Comparison of ENCODE assay signal across 12 mouse cellular contexts in the genomic region with DNA sequence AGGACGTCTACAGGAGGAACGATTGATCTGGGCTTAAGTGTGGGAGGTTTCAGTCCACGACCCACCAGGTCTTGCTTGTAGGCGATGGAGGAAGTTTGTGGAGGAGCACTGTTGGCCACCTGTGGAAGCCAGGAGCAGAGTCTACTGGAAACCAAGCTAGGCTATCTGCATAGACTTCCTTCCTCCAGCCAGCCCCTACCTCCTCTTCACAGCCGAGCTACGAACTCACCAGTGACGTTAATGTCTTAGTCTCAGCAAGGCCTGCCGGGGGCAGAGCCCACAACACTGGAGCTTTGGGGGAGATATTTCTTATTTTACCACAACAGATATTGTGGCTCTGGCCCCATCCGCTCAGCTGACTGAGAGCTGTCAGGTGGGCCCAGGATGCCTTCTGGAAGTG.
DNase-seq lines count a peak whose midpoint lies in the region; ATAC-seq and TF ChIP-seq lines count a peak whose summit lies in the region.
"Had no signal": no experiment of that assay in that cellular context is flagged by ENCODE, and none has a peak within 500 bp of the region (broad histone marks: within the 10 kb centered on the region; RNA-seq: fewer than 3 reads in every experiment).

No protein-coding gene starts in this region.

- H3K4me2 ChIP-seq in stomach, embryonic 15.5 days = no peak overlapping the region
- H3K4me2 ChIP-seq in stomach, postnatal 0 days (replicated peaks; ENCODE audit: low read depth) = no peak overlapping the region
- no peak overlapping the region for H3K4me2 ChIP-seq in intestine, postnatal 0 days (replicated peaks; ENCODE audit: low read depth)
- H3K4me2 ChIP-seq: midbrain, embryonic 15.5 days had no signal

- H3K27me3 ChIP-seq in stomach, embryonic 15.5 days (replicated peaks) = no peaks in the 10 kb centered on the region
- no peaks in the 10 kb centered on the region for H3K27me3 ChIP-seq in stomach, postnatal 0 days (ENCODE audit: control insufficient read depth, insufficient read depth, low read length)
- H3K27me3 ChIP-seq in embryonic facial prominence, embryonic 10.5 days (replicated peaks; ENCODE audit: low read depth, poor library complexity, severe bottlenecking) = no peaks in the 10 kb centered on the region
- no peaks in the 10 kb centered on the region for H3K27me3 ChIP-seq in intestine, postnatal 0 days (replicated peaks; ENCODE audit: control insufficient read depth, insufficient read depth, low read length)
- H3K27me3 ChIP-seq: midbrain, embryonic 15.5 days had no signal

- no peaks in the 10 kb centered on the region for H3K4me1 ChIP-seq in stomach, embryonic 15.5 days
- no peaks in the 10 kb centered on the region for H3K4me1 ChIP-seq in stomach, postnatal 0 days (replicated peaks; ENCODE audit: control insufficient read depth, insufficient read depth)
- peaks cover 40% of the 10 kb centered on the region for H3K4me1 ChIP-seq in embryonic facial prominence, embryonic 10.5 days
- H3K4me1 ChIP-seq in intestine, postnatal 0 days (replicated peaks; ENCODE audit: control insufficient read depth, insufficient read depth, low read length) = peaks cover 4% of the 10 kb centered on the region; the same call in 1 of the 2 replicates

- H3K9ac ChIP-seq in stomach, embryonic 15.5 days = no peak overlapping the region
- H3K9ac ChIP-seq in stomach, postnatal 0 days (ENCODE audit: low read length) = no peak overlapping the region
- H3K9ac ChIP-seq in intestine, postnatal 0 days (ENCODE audit: low read depth, low read length) = no peak overlapping the region
- H3K9ac ChIP-seq: midbrain, embryonic 15.5 days had no signal

- TF ChIP-seq EP300 in stomach, postnatal 0 days (optimal IDR thresholded peaks at IDR 0.05) = no peak

- DNase-seq in stomach, postnatal 0 days (ENCODE audit: low spot score) = no peak
- no peak for DNase-seq in embryonic facial prominence, embryonic 10.5 days (ENCODE audit: low spot score)
- DNase-seq in layer of hippocampus, adult 18-20 months (ENCODE audit: low spot score in 2 of 2) = no peak
- no peak for DNase-seq in right cerebral cortex, adult 18-20 months
- DNase-seq in adrenal gland, adult 2 months = no peak
- DNase-seq: adrenal gland, postnatal 10 days; cerebellum, adult 9-11 months; lung, adult 2 months had no signal

- no peaks in the 10 kb centered on the region for H3K9me3 ChIP-seq in stomach, embryonic 15.5 days
- H3K9me3 ChIP-seq in stomach, postnatal 0 days (ENCODE audit: control insufficient read depth, low read length) = no peaks in the 10 kb centered on the region
- H3K9me3 ChIP-seq in embryonic facial prominence, embryonic 10.5 days = no peaks in the 10 kb centered on the region
- no peaks in the 10 kb centered on the region for H3K9me3 ChIP-seq in intestine, postnatal 0 days (ENCODE audit: control insufficient read depth)
- H3K9me3 ChIP-seq: midbrain, embryonic 15.5 days had no signal

- no peak overlapping the region for H3K4me3 ChIP-seq in stomach, embryonic 15.5 days (replicated peaks)
- no peak overlapping the region for H3K4me3 ChIP-seq in stomach, postnatal 0 days (ENCODE audit: low read depth, low read length)
- no peak overlapping the region for H3K4me3 ChIP-seq in embryonic facial prominence, embryonic 10.5 days
- no peak overlapping the region for H3K4me3 ChIP-seq in intestine, postnatal 0 days (ENCODE audit: low read depth, low read length)
- H3K4me3 ChIP-seq: midbrain, embryonic 15.5 days had no signal

- H3K36me3 ChIP-seq in stomach, embryonic 15.5 days = no peaks in the 10 kb centered on the region
- H3K36me3 ChIP-seq in stomach, postnatal 0 days (ENCODE audit: control insufficient read depth, insufficient read depth, low read length) = no peaks in the 10 kb centered on the region
- peaks cover 14% of the 10 kb centered on the region for H3K36me3 ChIP-seq in embryonic facial prominence, embryonic 10.5 days (replicated peaks)
- H3K36me3 ChIP-seq in intestine, postnatal 0 days (ENCODE audit: control insufficient read depth, insufficient read depth) = peaks cover 4% of the 10 kb centered on the region; the same call in 1 of the 2 replicates
- H3K36me3 ChIP-seq: midbrain, embryonic 15.5 days had no signal

- 0 out of 2 replicates have a peak, but pooled peaks have one; percentile 12 for ATAC-seq in stomach, embryonic 15.5 days (ENCODE audit: insufficient read depth, low FRiP score, low read depth)
- ATAC-seq in stomach, postnatal 0 days (ENCODE audit: low FRiP score, low TSS enrichment) = no peak
- ATAC-seq in intestine, postnatal 0 days = no peak; the same call in 1 of the 2 replicates
- ATAC-seq in megakaryocyte-erythroid progenitor cell, adult 5-6 weeks (replicated peaks; ENCODE audit: low FRiP score, low TSS enrichment, poor library complexity, severe bottlenecking) = 0 out of 2 replicates have a peak, but pooled peaks have one; percentile 4
- ATAC-seq: midbrain, embryonic 15.5 days had no signal

- no peak for TF ChIP-seq CTCF in stomach, postnatal 0 days (IDR thresholded peaks at IDR 0.05; ENCODE audit: low read depth)
- no peak for TF ChIP-seq CTCF in intestine, postnatal 0 days (IDR thresholded peaks at IDR 0.05; ENCODE audit: low read depth)

- H3K27ac ChIP-seq in stomach, embryonic 15.5 days = no peak overlapping the region; the same call in 1 of the 2 replicates
- no peak overlapping the region for H3K27ac ChIP-seq in stomach, postnatal 0 days (replicated peaks)
- peak overlapping the region; percentile 30 for H3K27ac ChIP-seq in embryonic facial prominence, embryonic 10.5 days (replicated peaks)
- peak overlapping the region; percentile 41; the same call in 1 of the 2 replicates for H3K27ac ChIP-seq in intestine, postnatal 0 days (ENCODE audit: low read depth, low read length)
- H3K27ac ChIP-seq: midbrain, embryonic 15.5 days had no signal

- 68% methylated on average over 9 of the region's 9 CpGs for WGBS in stomach, embryonic 15.5 days
- WGBS in stomach, postnatal 0 days = 80% methylated on average over 9 of the region's 9 CpGs
- WGBS in embryonic facial prominence, embryonic 10.5 days = 80% methylated on average over 9 of the region's 9 CpGs
- WGBS in intestine, postnatal 0 days = 79% methylated on average over 9 of the region's 9 CpGs

Comparison
In these comparisons a context has a peak if more than half of its experiments do, and no peak if none do; other contexts are left out.
1. ATAC-seq: peak in stomach, embryonic 15.5 days (single experiment) and megakaryocyte-erythroid progenitor cell, adult 5-6 weeks (single experiment); none in stomach, postnatal 0 days (single experiment) and intestine, postnatal 0 days (single experiment).
2. H3K27ac ChIP-seq: peak in embryonic facial prominence, embryonic 10.5 days (single experiment) and intestine, postnatal 0 days (single experiment); none in stomach, embryonic 15.5 days (single experiment) and stomach, postnatal 0 days (single experiment).